Mouse (Mus musculus): Measurements from ENCODE around the gene Cryzl1.
A peak's percentile ranks its signal among the peaks of the same experiment; 100 is the strongest.

Cryzl1 gene

DNA sequence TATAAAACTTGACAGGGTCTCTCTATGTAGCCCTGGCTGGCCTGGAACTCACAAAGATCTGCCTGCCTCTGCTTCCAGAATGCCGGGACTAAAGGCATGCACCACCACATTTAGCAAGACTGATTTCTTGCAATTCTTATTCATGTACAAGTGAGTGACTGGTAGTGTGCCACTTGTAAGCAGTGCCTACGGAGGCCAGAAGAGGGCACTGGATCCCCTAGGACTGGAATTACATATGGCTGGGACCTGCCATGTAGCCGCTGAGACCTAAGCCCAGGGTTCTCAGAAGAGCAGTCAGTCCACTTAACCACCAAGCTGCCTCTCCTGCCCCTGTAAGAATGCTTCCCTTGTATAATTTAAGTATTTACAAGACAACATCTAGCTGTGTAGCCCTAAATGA is 4.5 kb downstream of the Cryzl1 start:
- TF ChIP-seq GATA4 (IDR thresholded peaks at IDR 0.05; ENCODE audit: insufficient replicate concordance, low read length), result no peak

DNA sequence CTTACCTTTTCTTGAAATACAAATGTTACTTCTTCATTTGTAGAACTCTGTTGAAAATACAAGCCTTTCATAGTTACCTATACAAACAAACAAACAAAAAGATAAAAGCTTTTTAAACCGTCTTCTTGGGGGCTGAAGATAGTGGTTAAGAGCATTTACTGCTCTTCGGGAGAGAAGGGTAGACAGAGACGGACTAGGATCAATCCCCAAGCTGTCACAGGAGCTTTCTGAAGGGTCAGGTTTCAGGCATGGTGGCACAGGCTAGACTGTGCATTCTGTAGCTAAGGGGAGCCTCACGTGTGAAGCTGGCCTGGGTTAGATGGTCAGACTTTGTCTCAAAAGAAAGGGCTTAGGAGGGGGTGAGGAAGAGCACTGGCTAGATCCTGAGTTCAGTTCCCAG is 11.4 kb downstream of the Cryzl1 start:
- TF ChIP-seq GATA4 (IDR thresholded peaks at IDR 0.05; ENCODE audit: insufficient replicate concordance, low read length), result no peak

- TF ChIP-seq GATA4 (IDR thresholded peaks at IDR 0.05; ENCODE audit: insufficient replicate concordance, low read length), result no peak
Observed at GRCm38 (mm10) chr16:91716927-91717349, 11.8 kb downstream of the Cryzl1 start.

DNA sequence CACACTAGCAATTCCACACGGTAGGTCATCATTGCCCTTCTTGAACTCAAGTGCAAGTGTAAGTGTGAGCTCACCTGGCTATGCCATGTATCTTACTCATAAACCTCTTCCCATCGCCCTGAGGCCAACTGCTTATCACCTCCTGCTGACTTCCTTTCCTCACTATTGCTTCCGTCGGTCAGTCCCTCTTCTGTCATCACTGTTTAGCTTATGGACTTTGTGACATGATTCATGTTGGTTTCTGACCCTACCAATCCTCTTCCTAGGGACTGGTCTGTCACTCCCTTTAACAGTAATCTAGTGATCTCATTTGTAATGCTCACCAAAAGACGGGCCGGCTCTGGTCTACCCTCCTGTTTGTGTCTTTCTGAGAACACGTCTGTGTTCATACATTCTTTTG is 18.5 kb downstream of the Cryzl1 start:
- no peak for TF ChIP-seq GATA4 (IDR thresholded peaks at IDR 0.05; ENCODE audit: insufficient replicate concordance, low read length)

DNA sequence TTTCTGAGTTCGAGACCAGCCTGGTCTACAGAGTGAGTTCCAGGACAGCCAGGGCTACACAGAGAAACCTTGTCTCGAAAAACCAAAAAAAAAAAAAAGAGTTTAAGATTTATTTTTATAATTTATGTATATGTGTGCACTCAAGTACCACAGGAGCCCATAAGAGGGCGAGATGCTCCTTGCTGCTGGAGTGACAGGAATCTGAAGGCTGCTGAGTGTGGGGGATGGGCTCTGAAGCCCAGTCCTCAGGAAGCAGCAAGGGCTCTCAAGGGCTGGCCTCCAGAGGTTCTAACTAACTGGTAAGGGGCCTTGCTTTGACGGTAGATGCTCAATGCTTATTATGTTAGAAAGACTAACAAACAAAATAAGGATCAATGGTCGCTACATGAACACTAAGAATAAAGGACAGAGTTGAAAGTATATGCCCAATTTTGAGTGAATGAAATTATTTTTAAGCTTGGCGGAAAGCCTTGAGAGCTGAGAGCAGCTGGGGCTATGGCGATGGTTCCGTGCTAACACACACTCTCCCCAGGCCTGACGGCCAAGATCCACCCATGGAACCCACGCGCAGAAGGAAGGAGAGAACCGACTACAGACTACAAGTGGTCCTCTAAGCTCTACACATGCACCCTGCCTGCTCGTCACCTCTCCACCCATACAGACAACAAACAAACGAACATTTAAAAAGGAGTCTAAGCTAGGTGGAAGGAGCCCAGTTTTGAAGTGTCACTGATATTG is 24.0 kb downstream of the Cryzl1 start:
- no peak for TF ChIP-seq GATA4 (IDR thresholded peaks at IDR 0.05; ENCODE audit: insufficient replicate concordance, low read length)

- TF ChIP-seq GATA4 (IDR thresholded peaks at IDR 0.05; ENCODE audit: insufficient replicate concordance, low read length), result no peak
Observed at GRCm38 (mm10) chr16:91702771-91703188, 26.0 kb downstream of the Cryzl1 start.

DNA sequence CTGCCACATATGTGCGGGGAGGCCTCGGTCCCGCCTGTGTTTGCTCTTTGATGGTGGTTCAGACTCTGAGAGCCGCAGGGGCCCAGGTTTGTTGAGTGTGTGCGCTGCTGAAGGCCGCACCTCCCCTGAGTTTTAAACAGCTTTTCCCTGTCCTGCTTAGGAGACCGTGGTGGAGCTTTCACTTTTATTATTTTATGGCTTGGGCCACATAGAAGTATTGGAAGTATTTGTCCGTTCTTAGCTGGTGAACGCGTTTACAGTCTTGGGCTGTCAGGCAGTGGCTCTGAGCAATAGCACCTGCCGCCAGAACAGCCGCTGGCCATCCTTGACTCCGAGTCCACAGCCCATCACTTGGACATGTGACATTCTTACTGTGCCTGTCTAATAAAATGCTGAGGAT is 26.9 kb downstream of the Cryzl1 start:
- no peak for TF ChIP-seq GATA4 (IDR thresholded peaks at IDR 0.05; ENCODE audit: insufficient replicate concordance, low read length)

- TF ChIP-seq GATA4 (IDR thresholded peaks at IDR 0.05; ENCODE audit: insufficient replicate concordance, low read length), result no peak
Observed at GRCm38 (mm10) chr16:91698995-91699394, 29.8 kb downstream of the Cryzl1 start.

DNA sequence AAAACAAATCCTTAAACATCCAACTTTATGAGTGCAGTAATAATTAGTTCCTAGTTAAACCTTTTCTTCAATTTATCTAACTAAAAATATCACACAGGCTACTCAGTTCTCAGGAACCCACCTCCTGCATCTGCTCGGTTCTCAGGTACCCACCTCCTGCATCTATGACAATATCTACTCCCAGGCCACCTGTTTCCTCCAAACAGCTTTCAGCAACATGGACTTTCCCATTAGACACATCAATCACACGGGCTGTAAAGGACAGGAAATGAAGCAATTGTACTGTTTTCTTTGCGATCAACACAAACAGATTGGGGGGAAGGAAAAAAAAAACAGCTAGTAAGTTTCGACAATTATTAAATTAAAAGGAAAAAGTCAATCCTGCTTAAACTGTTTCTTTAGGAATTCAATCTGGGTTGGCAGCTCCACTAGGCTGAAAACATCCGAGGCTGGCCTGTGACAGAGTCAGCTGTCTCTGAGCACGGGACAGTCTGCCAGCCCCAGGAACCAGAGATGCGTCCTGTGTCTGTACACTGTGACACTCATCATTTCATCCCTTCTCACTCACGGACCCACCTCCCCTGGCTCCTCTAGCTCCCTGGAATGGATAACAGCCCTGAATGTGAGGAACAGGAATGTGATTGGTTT is 33.5 kb downstream of the Cryzl1 start:
- TF ChIP-seq GATA4 (IDR thresholded peaks at IDR 0.05; ENCODE audit: insufficient replicate concordance, low read length), result no peak

GRCm38 (mm10) chr16:91694455-91695084 is 34.2 kb downstream of the Cryzl1 start:
- TF ChIP-seq GATA4 (IDR thresholded peaks at IDR 0.05; ENCODE audit: insufficient replicate concordance, low read length), result no peak

- no peak for TF ChIP-seq GATA4 (IDR thresholded peaks at IDR 0.05; ENCODE audit: insufficient replicate concordance, low read length)
Observed at GRCm38 (mm10) chr16:91689791-91690190, 39.0 kb downstream of the Cryzl1 start.

GRCm38 (mm10) chr16:91688619-91689334 is 40.0 kb downstream of the Cryzl1 start, which contains the start of gene Donson:
Donson (minus strand) TSS chr16:91688770.
- TF ChIP-seq GATA4 (IDR thresholded peaks at IDR 0.05; ENCODE audit: insufficient replicate concordance, low read length), result peak; percentile 36; the same call in 1 of the 2 replicates

DNA sequence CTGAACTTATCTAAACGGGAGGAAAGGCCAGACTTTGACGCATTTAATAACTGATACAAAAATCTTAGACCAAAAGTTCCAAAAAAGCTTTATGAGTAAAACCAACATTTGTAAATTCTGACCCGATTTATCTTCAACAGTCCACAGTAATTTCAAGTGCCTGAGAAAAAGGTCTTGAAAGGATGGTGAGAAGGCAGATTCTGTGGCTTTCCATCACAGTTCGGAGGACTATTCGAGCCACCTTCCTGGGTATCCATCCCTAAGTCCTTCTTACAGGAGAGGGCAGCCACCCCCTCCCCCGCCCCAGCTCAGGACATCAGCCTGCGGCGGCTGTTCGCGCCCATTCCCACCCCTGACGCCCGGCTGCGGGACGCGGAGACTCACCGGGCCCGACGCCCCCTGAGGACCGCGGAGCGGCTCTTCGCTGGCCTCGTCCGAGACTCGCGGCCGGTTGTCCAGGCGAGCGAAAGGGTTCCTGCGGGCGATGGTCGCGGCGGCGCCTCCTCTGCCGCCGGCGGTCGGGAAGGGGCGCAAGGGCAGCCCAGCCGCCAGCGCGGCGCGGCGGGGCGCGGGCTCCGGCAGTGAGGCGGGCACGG is 40.7 kb downstream of the Cryzl1 start:
- no peak for TF ChIP-seq GATA4 (IDR thresholded peaks at IDR 0.05; ENCODE audit: insufficient replicate concordance, low read length)

GRCm38 (mm10) chr16:91686369-91686768 is 42.4 kb downstream of the Cryzl1 start:
- no peak for TF ChIP-seq GATA4 (IDR thresholded peaks at IDR 0.05; ENCODE audit: insufficient replicate concordance, low read length)

DNA sequence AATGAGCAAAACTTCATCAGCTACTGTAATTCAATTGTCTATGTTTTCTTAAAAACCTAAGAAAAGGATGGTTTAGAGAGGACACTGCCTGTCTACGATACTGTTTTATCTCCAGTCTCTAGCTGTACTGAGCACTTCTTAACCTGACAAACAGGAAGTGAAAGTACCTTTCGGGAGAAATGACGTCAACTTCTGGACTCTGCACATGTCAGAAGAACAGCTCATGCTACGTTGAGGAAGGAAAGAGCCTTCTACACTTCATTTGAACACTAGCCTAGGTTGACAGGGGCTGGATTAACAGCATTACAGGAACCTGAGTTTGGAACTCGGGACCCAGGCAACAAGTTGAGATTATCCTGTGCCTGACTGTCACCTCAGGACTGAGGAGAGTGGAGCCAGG is 43.2 kb downstream of the Cryzl1 start:
- TF ChIP-seq GATA4 (IDR thresholded peaks at IDR 0.05; ENCODE audit: insufficient replicate concordance, low read length), result no peak

Data from liver, adult (tissue).